Mouse (Mus musculus) kidney, adult 2 months (tissue): ENCODE data around the gene Gm16253.

ENCODE experiments used
- CTCF ChIP-seq: fragments of 200-500 bp; conservative IDR thresholded peaks from 2 replicates; pipeline ENCODE4 v1.5.1; 2011; ENCODE audit warnings: low read depth, mild to moderate bottlenecking, control low read depth, low read length, moderate library complexity, mixed read lengths; ENCODE audit not compliant: insufficient read depth, insufficient read length
- POLR2A ChIP-seq: fragments of 200-500 bp; IDR thresholded peaks from one replicate; pipeline ENCODE4 v1.6.1; 2011; ENCODE audit warnings: low read depth, low read length, control low read depth

GRCm38 (mm10) chr3:96600639-96601250, 24.0 kb downstream of the Gm16253 start, which contains the start of gene Lix1l:
- TF ChIP-seq POLR2A (no peak), CTCF (no peak)
